Mouse (Mus musculus) fibroblast of lung, adult 2 months (primary cell): ENCODE results near the gene Pdcd2l.
A peak's percentile ranks its signal among the peaks of the same experiment; 100 is the strongest.

ENCODE experiments used
- DNase-seq: peaks from one replicate; pipeline ENCODE4 v3.0.0-alpha.2; 2011; ENCODE audit warnings: low read depth

The Pdcd2l gene

DNA sequence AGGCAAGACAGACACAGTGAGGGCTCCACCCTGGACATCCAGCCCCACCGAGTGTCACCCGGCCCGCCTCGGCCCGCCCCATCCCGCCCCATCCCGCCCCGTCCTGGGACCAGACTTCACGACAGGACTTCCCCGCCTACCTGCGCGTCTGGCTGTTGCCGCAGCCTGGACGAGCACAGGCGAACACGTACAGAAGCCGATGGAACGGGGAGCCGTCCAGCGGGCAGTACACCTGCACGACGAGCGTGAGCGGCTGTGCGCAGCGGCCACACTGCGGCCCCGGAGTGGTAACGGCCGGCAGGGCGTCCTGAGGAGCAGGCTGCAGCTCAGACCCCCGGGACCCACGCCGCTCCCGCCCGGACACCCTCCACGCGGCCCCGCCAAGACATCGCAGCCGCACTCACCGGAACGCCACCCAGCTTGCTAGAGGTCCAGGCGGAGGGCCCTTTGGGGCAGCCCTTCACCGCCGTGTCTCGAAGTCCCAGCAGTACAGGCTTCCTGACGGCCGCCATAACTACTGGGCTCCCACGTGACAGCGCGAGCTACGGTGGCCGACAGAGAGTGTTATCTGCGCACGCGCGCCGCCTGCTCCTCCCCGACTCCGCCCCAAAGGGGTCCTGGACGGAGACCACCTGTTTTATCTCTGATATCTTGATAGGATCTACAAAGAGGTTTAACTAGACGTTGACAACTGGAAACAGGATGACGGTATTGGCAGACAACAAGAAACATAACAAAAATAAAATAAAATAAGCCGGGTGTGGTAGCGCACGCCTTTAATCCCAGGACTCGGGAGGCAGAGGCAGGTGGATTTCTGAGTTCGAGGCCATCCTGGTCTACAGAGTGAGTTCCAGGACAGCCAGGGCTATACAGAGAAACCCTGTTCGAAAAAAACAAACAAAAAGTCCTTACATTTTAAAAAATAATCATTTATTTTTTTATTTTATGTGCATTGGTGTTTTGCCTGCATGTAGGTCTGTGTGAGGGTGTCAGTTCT lies at the start of gene Pdcd2l:
Gene Pdcd2l, minus strand, starts transcription at position 530 of the 997 bp plus-strand sequence.
- DNase-seq = peak; percentile 67

DNA sequence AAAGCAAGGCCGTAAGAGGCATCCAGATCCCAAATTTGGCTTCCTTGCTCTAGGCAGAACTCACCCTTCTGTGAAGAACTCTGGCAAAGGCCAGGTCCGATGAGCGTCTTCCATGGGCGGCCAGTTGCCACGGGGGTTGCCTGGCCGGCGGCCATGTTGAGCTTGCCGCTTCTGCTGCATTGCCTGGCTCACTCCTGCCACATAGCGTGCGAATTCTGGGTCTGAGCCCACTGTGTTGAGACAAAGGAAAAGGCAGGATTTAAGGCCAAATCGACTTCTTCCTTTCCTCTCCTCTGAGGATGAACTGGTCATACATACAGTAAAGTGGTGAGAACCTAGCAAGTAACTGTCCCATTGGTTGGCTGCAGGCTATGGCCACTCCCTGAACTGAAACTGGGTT lies 45.7 kb upstream of the Pdcd2l start:
- no peak for DNase-seq

DNA sequence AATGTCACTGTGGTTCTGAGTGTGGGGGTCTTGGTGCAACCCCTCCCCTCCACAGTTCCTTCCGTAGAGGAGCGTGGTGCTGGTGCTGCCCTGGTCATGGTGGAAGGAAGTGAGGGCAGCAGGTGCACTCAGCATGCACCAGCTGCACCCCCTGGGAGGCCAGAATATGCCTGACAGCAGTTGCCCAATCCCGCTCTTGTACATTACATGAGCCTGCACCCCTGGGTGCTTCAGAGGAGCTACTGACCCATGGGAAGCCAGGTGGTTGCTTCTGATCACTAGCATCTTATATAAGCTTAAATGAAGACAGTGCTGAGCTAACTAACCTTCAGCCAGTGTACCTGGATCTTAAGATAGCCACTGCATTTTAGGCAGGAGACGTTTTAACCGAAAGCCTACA lies 41.6 kb upstream of the Pdcd2l start:
- no peak for DNase-seq

DNA sequence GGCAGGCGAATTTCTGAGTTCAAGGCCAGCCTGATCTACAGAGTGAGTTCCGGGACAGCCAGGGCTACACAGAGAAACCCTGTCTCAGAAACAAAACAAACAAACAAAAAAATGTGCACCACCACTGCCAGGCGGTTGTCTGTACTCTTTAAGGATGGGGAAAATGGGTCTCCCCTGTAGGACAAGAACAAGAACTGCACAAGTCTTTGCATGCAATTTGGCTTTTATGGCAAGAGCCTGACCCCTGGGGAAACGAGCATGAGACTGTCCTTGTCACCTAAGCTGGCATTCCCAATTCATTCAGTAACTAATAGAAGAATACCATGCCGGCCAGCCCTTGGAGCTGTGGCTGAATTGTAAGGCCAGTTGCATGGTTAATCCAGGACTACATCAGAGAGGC lies 39.1 kb upstream of the Pdcd2l start:
- DNase-seq = no peak

DNA sequence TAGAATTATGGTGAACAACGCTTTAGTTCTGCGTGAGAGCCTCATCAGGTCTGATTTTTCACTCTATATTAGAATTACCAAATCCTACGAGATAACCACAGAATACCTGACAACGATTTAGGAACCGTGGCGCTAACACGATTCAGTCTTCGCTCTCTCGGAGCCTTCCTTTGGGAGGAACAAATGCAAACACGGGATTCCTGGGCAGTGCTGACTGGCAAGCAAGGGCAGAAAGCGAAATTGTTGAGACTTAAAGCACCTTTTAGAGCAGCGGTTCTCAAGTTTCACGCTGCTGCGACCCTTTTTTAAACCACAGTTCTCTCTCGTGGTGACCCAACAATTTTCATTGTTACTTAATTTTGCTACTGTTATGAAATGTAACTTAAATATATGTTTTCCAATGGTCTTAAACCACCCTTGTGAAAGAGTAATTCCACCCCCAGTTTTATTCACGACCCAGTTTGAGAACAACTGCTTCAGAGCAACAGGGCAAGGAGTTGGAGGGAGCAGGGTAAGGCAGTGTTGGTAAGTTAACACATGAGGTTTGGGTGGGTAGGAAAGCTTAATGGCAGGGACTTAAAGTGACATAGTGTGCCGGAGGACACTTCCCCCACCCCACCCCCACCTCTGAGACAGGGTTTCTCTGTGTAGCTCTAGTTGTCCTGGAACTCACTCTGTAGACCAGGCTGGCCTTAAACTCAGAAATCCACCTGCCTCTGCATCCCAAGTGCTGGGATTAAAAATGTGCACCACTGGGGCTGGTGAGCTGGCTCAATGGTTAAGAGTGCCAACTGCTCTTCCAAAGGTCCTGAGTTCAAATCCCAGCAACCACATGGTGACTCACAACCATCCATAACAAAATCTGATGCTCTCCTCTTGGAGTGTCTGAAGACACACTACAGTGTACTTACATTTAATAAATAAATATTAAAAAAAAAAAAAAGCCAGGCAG lies 38.4 kb upstream of the Pdcd2l start:
- DNase-seq = no peak

DNA sequence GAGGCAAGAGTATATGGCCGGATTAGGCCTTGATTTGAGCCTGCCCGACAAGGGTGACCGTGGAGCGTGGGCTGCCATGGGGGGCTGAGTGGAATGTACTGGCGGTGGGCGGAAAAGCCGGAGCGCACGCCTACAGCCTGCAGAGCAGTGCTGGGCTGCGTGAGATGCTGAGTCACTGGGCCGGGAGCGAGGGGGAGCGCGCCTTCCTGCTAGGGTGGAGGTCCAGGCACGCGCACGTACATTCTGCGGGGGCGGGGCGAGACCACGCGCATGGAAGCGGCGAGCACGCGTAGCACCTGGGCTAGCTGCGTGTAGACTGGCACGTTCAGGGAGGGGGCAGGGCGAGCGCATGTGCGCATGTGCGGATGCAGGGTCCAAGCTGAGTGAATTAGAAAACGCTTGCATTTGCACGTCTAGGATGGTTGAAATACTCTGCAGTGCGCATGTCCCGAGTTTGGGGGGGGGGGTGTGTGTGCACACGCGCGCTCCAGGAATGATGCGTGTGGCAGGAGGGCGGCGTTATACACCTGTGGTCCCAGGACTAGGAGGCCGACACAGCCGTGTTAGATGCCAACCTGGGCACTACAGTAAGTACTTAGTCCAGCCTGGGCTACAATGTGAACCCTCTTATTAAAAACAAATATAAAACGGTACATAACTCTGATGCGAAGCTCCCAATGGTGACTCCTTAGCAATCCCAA lies 37.6 kb upstream of the Pdcd2l start:
- DNase-seq = peak; percentile 93

DNA sequence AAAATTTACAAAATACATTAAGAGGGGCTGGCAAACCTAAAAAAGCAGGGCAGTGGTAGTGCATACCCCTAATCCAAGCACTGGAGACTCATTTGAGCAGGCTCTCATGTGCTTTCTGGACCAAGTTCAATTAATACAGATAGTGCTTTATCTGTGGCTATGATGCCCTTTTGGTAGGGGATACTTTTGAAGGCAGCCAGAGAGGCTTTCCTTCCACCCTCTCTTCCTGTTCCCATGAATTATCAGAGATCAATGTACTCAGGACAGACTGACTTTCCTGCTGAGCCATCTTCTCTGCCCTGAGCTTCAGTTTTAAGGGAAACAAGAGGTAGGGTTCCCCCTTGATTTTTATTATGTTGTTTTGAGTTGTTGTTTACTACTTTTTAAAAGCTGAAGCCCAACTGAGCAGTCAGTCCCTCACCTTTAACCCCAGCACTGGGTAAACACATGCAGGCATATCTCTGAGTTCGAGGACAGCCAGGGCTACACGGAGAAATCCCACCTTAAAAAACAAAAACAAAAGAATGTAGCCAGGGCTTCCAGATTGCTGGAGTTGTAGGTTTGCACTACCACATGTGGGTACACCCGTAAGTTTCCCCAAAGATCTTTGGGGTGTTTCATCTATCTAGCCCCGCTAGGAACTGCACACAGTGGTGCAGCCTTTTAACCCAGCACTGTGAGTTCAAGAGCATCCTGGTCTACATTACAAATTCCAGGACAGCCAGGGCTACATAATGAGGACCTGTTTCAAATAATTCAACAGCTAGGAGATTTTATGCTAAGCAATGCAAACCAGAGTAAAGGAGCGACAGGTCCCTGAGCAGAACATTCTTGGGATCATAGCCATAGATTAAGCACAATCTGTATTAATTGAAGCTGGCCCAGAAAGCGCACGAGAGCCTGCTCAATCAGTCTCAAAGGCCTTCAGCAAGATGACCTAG lies 36.6 kb upstream of the Pdcd2l start:
- no peak for DNase-seq

DNA sequence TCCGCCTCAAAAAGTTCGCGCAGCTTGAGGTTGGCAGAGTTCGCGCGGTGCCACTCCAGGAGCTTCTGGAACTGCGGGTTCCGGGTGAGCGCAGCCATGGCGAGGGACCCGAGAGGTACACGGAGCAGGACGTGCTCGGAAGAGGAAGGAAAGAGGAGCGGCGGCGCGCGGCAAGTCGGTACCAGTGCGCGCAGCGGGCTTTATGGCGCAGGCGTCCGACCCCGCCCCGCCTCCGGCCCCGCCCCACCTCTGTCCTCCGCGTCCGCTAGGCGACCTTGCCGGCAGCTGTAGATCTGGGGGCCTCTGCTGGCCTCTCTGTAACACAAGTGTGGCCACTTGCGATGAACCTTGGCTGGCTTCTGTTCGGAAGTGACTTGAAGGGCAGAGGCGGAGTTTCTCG lies 33.7 kb upstream of the Pdcd2l start, which contains the start of gene Gpi1:
Gene Gpi1, minus strand, starts transcription at position 221 of the 400 bp plus-strand sequence.
- peak; percentile 67 for DNase-seq

DNA sequence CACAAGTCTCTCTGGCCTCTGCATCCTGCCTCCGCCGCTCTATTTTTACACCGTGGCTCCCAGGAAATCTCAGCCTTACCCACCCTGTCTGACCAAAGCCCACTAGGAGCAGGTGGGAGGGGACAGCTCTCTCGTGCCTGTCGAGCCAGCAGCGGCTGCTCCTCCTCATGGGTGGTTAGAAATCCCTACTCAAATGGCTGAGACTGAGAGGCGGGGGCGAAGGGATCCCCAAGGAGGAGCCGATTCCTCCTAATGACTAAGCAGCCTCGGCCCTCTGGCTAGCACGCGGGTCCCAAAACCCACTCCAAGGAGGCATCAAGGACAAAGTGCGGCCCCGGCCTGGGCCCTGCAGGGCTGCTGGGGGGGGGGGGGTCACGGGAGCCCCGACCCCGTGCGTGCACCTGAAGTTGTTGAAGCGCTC lies 33.2 kb upstream of the Pdcd2l start:
- no peak for DNase-seq

DNA sequence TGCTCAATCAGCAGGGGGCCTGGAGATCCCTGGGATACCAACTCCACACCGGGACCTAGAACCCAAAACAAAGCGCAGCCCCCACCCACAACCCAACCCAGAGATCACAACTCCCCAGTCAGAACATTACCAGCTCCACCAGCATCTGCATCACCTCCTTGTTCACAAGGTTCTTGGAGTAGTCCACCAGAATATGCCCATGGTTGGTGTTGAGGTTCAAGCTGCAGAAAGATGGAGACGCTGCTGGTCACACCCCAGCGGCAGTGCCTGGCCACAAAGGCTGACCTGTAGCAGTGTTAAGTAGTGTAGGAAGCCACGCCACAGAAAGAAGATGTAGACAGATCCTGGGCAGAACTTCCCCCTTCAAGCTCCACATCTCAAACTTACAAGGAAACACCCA lies 32.7 kb upstream of the Pdcd2l start:
- DNase-seq = no peak

DNA sequence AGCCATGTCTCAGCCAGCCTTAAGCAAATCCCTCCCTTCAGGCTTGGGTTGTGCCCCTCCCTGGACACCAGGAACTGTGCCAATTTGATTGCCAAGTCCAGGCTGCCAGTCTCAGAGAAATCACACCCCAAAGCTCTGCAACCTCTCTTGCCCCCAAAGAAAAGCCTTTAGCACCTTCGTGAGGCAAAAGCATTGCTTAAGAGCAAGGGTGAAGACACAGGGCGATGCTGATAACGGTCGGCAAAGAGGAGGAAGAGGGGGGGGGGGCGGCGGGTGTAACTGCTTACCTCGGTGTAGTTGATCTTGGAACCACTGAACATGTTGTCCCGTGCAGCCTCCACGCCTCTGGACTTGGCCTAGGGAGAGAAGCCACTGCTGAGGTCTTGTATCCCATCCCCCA lies 32.2 kb upstream of the Pdcd2l start:
- DNase-seq = no peak

DNA sequence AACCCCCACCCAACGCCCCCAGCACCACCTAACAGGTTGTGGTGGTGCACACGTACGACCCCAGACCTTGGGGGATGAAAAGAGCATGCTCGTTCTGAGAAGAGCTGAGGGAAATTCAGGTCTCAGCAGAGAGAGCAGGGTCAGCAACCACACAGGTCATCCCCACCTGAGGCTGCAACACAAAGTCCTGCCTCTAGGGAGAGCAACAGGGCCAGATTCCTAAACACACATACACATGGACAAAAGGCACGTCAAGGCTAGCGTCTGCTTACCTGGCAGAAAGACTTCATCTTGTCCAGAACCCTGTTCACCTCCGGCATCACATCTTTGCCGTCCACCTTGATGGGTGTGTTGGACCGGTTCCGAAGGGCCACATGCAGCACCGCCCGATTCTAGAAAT lies 30.4 kb upstream of the Pdcd2l start:
- DNase-seq = no peak

DNA sequence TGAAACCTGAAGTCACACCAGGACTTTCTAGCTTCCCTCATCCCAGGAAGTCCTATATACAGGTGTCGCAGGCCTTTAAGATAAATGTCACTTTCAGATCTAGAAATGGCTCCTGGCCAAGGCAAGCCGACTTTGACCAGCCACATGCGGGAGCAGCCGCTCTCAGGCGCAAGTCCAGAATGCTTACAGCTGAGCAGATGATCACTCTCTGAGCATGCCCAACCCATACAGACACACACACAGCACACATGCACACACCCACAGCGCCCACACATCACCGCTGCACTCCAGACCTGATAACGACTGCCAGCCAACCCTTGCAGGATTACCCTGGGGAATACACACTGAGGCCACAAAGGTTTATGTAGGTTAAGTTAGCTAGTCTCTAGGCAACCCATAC lies 29.6 kb upstream of the Pdcd2l start:
- DNase-seq = no peak

DNA sequence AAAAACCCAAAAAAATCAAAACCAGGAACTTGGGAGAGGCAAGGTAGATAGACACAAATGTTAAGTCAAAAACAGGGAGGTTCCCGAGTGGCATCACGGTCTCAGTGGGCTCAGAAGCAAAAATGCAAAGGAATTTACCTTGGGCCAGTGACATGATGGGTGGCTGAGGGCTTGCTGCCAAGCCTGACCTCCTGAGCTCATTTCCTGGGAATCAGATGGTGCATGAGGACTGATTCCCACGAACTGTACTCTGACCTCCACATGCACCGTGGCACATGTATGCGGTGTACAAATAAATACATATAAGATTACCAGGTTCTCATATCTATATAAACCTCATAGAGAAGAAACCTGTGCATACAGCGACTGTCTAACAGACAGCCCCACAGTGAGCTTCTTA lies 27.8 kb upstream of the Pdcd2l start:
- DNase-seq = no peak

DNA sequence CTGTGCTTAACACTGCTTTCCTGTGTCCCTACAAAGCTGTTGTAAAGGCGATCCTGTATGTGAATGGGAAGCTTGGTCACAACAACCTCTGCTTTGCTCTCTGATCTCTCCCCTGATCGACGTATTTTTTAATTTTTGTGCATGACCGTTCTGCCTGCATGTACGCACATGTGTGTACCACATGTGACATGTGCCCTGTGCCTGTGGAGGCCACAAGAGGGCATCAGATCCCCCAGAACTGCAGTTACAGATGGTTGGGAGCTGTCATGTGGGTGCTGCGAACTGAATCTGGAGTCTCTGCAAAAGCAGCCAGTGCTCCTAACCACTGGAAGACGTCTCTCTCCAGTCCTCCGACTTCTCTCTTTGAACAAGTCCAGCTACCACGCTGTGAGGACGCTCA lies 25.9 kb upstream of the Pdcd2l start:
- no peak for DNase-seq

DNA sequence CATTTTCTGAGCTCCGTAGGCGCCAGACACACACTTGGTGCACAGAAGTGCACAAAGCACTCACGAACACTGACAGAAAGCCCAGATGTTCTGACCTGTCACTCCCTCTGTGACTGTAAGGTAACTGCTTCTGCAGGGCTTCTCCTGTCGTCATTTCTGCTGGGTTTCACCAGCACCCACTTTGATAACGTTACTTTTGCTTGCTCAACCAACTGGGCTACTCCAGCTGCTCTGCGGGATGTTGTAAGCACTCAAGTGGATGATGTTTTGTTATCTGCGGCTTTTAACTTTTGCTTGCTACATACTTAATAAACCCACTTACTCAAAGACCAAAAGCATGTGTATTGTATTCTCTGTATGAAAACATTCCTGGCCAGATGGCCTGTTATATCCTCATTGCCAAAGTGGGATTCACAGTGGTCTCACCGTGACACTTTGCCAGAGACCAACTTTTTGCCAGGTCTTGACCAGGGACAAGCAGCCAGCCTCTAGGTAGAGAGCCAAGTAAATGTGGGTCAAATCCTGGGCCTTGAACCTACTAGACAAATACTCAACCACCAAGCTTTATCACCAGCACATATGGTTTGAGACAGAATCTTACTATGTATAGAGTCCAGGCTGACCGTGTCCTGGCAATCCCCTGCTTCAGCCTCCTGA lies 25.3 kb upstream of the Pdcd2l start:
- no peak for DNase-seq

DNA sequence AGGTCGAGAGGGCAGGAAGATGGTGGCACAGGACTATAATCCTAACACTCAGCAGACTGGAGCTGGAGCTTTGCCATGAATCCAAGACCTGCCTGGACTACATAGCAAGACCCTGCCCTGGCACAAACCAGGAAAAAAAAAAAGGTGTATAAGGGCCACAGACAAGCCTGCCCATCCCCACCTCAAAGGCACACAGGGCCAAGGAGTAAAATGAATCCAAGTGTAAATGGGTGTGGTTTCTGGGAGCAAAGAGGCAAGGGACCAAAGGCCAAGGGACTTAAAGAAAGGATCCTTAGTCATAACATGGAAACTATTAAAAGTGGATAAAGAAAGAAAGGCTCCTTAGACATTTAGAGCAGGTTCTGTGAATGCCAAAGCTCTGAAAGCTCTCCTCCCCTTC lies 22.0 kb upstream of the Pdcd2l start:
- no peak for DNase-seq

DNA sequence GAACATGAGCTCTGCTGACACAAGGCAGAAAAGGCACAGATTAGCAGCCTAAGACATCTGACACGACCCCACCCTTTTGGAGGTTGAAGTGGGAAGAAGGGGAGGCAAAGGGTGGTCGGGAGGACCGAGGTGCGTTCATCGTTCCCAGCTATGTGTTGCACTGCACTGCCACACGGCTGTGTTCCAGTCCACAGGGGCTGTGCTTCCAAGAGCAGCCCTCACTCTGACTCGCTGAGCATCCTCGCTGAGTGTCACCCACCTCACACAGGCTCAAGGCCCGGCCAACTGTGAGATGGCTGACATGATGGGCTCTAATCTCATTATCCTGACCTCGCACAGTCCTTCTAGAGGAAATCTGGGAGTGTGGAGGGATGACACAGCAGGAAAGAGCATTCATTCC lies 20.0 kb upstream of the Pdcd2l start:
- DNase-seq = no peak

DNA sequence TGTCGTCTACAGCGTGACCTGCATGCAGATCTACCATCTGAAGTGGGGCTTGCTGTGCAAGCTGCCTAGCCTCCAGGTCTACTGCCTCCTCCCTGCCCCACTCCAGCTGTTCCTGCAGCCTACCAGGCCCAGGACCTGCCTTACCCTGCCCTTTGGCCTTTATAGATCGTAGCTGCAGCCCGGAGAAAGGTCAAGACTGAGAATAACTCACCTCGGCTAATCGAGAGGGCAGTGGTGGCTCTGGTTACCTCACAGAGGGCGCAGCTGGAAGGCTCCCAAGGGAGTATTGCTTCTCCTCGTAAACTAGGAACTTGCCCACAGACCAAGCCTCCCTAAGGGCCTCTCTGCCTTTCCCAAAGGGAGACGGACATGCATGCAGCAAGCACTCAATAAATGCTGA lies 19.0 kb upstream of the Pdcd2l start:
- no peak for DNase-seq

DNA sequence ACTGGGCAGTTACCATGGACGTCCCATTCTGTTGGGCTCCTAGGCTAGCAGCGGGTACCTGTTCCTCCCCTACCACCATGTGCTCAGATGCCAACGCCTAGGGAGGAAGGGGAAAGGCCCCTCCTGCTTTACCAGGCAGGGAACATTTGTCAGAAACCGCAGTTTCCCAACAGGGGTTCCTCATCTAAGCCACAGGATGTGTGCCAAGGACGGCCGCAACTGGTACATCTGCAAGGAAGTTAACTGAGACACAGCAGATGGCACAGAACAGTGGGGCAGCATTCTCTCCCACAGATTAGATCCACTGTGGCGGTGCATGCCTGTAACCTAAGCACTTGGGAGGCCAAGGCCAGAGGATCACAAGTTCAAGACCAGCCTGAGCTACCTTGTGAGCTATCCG lies 18.2 kb upstream of the Pdcd2l start:
- DNase-seq = no peak
